Mouse (Mus musculus): ENCODE measurements at regions not wholly inside any gene's neighbourhood (a gene's known extent, or its start where the extent isn't known, plus 50 kb on each side); places are given as distances from the start of the nearest gene placed in this dataset.

- DNase-seq (ENCODE audit: low spot score): no peak
Observed at GRCm38 (mm10) chr3:50813760-50814400, 370.5 kb upstream of the Slc7a11 start.

- DNase-seq (ENCODE audit: low spot score): no peak
Observed at GRCm38 (mm10) chr3:50815716-50816115, 372.3 kb upstream of the Slc7a11 start.

GRCm38 (mm10) chr3:50816479-50816878 is 373.1 kb upstream of the Slc7a11 start:
- no peak for DNase-seq (ENCODE audit: low spot score)

GRCm38 (mm10) chr3:50817361-50817760 is 373.9 kb upstream of the Slc7a11 start:
- no peak for DNase-seq (ENCODE audit: low spot score)

- DNase-seq (ENCODE audit: low spot score): no peak
Observed at GRCm38 (mm10) chr3:50820776-50821175, 377.4 kb upstream of the Slc7a11 start.

GRCm38 (mm10) chr3:50825534-50826423 is 382.4 kb upstream of the Slc7a11 start:
- DNase-seq (ENCODE audit: low spot score): no peak

DNA sequence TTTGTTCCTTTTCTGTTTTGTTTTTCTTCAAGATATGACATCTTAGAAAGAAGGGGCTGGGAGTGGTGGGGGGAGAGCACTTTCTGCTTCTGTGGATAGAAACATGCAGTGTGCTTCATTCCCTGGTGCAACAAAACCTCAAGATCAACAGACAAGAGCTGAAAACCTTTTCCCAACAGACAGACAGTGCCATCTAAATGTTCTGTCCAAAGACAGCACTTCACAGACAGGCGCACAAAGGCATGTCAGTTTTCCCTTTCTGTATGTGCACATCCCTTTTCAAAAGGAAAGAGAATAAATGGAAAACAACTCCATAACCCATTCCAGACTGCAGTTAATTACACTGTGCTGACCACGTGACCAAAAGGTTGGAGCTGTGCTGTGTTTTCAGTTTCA is 383.0 kb upstream of the Slc7a11 start:
- no peak for DNase-seq (ENCODE audit: low spot score)

DNA sequence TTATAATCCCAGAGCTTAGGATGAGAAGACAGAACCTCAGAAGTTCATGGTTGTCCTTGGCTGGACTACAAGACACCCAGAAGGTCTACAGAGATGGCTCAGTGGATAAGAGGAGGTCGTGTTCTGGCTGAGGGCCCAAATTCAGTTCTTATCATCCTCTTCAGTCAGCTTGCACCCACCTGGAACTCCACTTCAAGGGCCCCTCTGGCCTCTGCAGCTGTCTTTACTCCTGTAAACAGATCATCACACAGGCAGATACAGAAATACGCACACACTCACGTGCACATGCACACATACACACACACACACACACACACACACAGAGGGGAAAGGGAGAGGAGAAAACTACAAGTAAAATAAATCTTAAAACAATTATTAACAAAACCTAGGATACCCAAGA is 385.8 kb upstream of the Slc7a11 start:
- DNase-seq (ENCODE audit: low spot score): no peak

GRCm38 (mm10) chr3:50830446-50830845 is 387.0 kb upstream of the Slc7a11 start:
- DNase-seq (ENCODE audit: low spot score): no peak

GRCm38 (mm10) chr3:50830926-50831325 is 387.5 kb upstream of the Slc7a11 start:
- no peak for DNase-seq (ENCODE audit: low spot score)

- no peak for DNase-seq (ENCODE audit: low spot score)
Observed at GRCm38 (mm10) chr3:50842216-50842615, 382.0 kb upstream of the Noct start.

DNA sequence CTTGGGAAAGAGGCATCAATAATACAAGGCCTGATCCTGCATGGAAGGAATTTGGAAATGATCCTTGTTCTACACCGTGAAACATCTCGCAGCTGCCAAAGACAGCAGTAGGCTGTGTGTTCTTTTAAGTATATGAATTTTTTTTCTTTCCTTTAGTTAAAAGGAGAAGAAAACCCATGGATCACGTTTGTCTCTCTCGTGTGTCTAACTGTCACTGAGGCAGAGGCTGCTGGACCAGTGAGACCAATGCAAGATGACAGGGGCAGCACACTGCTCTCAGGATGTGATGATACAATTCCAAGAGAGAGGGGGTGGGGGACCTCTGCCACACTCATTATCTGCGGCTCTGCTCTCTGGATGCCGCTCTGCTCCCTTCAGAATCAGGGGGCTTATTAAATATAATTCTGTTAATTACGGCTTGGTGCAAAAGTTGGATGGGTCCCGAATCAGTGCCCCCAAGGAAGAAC is 379.4 kb upstream of the Noct start:
- DNase-seq (ENCODE audit: low spot score): no peak

DNA sequence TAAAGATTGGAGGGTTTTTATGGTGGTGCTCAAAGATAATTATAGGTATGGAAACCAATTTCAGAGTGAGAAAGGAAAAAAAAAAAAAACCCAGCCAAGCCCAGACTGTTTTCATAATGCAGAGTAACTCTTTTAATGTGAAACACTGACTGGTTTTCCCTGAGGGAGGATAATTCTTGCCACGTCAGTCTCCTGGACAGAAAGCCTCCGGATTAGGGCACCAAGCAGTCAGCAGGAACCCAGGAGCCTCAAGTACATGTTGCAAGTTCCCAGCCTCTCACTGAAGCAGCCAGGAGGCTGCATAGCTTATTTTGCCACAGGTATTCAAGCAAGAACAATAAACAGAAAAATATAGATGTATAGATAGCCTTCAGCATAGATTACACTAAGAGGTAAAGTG is 378.9 kb upstream of the Noct start:
- no peak for DNase-seq (ENCODE audit: low spot score)

DNA sequence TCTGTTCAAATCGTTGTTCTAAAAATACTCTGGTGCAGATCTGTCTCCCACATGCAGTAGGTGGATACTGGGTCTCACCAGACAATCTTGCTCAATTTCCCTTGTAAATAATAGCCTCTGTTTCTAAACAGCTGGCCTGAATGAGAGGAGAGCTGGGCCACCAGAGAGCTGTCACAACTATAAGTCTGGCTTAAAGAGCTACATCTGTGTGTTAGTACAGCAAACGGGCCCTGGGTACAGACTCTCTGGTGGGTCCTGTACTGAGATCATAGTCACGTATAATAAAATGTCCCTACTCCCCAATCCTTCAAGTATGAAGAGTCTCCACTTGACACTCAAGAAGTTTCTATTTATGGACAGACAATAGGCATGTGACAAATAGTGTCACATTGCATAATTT is 375.7 kb upstream of the Noct start:
- DNase-seq (ENCODE audit: low spot score): no peak

DNA sequence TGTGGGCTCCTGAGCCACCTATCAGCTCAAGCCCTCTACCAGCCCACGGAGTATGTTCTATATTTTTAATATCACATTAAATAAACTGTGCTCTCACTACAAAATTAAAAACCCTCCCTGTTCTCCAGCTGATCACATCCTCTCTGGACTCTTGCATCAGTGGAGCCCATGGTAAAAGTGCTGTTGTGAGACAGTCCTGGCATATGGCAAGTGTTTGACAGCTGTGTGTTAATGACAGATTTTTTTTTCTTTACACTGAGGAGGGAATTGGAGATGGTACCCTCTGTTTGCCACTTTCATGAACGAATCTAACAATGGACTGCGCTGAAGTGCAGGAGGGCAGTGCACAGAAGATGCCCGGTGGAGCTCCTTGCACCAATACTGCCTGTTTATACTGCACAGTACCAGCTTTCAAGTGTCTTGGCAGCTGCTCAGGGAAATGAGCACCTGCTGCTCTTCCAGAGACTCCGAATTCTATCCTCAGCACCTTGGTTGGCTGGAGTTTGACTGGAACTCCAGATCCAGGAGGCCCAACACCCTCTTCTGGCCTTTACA is 373.1 kb upstream of the Noct start:
- DNase-seq (ENCODE audit: low spot score): no peak

GRCm38 (mm10) chr3:50867105-50867504 is 357.1 kb upstream of the Noct start:
- DNase-seq (ENCODE audit: low spot score): no peak

DNA sequence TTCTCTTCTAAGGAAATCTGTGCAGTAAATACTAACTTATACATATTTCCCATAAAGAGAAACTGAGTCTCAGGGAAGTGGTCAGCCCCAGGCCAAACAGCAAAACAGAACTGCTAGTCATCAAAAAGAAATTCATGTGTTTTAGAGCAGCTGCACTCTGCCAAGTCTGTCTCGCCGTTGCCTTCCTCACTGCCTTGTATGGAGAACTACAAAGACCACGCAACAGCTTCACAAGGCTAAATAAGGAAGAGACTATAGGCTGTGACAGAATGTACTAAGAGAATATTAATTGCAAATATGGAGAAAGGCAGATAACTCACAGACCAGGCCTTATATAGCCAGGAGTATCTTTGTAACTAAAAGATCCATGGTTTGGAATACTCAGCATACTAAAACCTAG is 355.0 kb upstream of the Noct start:
- no peak for DNase-seq (ENCODE audit: low spot score)

GRCm38 (mm10) chr3:50879050-50879449 is 345.2 kb upstream of the Noct start:
- DNase-seq (ENCODE audit: low spot score): no peak

DNA sequence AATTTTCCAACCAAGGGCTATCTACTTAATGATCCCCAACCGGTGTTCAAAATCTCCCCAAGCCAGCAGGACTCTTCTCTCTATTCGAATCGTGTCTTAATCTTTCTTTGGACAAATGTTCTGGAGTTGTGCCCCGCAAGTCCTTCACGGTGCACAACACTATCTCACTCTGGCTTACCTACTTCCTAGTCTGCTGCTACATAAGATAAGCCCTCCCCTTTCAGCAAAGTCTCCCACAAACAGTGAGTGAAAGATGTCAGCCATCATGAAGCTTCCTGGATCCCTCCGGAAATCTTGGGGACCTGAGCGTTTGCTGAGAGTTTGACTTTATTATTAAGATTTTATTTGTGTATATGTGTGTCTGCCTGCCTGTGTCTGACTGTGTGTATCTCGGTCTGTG is 344.7 kb upstream of the Noct start:
- no peak for DNase-seq (ENCODE audit: low spot score)

DNA sequence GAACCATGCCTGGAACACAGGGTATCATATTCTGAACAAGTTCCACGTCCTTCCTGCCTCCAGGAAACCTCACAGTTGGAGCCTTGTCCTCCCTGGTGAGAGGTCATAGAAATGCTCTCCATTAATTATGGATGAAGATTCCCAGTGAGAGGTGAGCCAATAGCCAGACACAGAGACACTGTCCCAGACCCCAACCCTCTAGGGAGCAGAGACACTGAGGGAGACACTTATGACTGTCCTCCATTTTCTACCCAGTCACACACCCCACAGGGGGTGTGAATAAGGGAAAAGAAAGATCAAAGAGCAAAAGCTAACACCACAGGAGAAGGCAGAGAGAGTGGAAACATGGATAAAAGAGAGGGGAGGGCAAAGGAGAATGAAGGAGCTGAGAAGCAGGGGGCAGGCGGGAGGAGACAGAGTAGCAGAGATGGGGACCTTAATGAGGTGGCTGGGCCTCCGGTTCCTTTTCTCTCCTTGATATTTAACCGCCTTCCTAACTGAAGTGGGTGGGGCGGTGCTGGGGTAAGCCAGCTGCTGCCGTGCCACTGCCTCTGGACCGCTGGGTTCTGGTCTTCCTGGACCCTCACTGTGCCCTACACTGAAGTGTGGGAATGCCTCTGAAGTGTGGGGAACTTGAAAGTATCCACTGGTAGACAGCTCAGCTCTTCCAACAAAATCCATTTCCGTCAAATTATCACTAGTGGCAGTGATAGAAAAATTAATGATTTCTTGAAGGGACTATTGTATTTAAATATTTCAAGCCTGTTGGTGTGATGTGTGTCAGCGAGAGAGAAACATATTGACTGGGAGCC is 342.6 kb upstream of the Noct start:
- DNase-seq (ENCODE audit: low spot score): no peak

GRCm38 (mm10) chr3:50882249-50882733 is 342.0 kb upstream of the Noct start:
- DNase-seq (ENCODE audit: low spot score): no peak

DNA sequence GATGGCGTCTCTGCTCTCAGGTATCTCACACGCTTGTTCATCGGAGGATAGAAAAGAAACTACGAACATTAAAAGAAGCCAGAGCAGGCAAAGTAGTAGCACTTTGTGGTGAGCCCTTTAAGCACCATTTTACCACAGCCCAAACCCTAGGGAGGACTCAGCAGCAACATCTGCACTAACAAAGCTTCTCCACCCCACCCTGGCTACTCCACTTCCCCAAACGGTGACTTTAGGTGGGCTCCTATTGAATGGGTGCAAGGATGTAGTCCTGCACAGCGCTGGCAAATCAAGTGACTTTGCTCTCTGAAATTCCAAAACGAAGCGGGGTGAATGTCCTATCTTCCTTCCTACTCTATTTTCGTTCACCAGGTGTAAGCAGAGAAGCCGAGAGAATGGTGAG is 337.9 kb upstream of the Noct start:
- DNase-seq (ENCODE audit: low spot score): no peak
